Mouse (Mus musculus) gonadal fat pad, adult 2 months (tissue): ENCODE measurements around the gene Chrdl2. TPM values are rescaled to one million over a fixed set of nuclear protein-coding genes. Genes with fewer than 3 reads are reported as not detected.
"Not testable (repeated sequence)": the region's sequence is repeated elsewhere in the genome, so short reads cannot be mapped to it uniquely, and the experiment has no call there.

ENCODE experiments used
- DNase-seq: peaks from one replicate; pipeline ENCODE4 v3.0.0-alpha.2; 2012; ENCODE audit warnings: low read depth
- polyA plus RNA-seq: library from polyadenylated mRNA; depleted of rRNA; stranded (reverse); fragments of >200 nt; gene quantifications from 2 replicates; pipeline ENCODE4 v1.2.3, GENCODE M21; 2012; rRNA removed

The Chrdl2 gene
- polyA plus RNA-seq = 4.7 and 6.7 TPM in 2 replicates

DNA sequence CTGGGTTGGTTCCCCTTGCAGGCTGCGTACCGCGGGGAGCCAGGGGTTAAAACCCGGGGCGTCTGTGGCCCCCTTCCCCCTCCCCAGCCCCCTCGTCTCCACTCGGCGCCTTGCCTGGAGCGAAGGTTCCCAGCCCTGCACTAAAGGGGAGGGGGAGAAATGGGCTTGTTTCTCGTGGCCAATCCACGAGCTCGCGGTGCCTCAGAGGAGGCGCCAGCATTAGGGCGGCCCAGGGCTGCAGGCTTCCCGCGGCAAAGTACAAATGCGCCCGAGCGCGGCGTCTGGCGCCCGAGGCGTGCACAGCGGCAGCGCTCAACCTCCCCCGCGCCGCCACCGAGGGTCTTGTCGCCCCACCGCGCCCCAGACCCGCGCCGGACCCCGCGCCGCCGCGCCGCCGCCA lies at the start of gene Chrdl2:
Chrdl2 (plus strand) TSS at position 383 of the 400 bp plus-strand sequence.
- DNase-seq = no peak

DNA sequence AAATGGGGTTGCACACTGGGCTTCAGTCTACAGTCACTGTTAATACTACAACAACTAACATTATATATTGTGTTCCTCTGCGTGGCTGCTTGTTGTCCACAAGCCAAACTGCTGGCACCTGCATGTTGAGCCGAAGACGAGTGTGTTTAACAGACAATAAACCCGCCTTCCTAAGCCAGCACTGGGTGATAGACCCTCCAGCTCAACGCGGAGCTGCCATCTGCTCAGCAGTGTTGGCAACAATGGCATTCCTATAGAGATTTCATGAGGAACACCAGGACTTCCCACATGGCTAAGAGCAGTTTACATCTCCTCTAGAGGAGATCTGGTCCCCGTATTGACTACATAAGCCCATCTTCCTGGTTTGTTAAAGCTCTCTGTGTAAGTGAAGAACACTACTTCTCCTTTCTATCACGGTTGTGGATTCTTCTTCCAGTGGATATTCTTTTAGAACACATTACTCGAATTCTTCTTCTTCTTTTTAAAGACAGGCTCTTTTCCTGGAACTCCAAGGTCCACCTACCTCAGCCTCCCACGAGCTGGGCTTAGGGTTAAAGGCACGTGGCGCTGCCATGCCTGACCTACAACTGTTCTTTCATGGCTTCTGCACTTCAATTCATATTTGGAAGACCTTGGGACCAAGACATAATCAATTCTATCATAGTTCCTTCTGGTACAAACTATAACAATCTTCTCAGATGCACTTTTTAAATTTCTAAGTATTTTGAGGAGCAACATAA lies 48.6 kb upstream of the Chrdl2 start:
- DNase-seq = no peak

GRCm38 (mm10) chr7:99960571-99960970 lies 45.4 kb upstream of the Chrdl2 start:
- not testable (repeated sequence) for DNase-seq

DNA sequence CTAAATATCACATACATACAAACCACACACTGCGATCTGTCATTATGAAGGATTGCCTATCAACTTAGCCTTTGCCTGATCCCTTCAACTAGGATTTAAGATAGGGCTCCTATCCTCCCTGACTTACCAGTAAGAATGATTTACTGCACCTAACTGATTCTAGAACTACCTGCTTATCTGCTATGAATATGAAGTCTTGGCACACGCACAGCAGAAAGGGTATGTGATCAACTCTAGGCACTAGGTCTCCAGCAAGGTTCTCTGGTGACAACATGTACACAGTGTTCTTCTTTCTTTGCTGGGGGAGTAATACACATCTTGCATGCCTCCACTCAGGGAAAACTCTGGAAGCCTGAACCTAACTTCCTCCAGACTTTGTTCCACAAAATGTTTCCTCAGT lies 44.5 kb upstream of the Chrdl2 start:
- DNase-seq = no peak

GRCm38 (mm10) chr7:99962536-99963236 lies 43.3 kb upstream of the Chrdl2 start:
- DNase-seq = no peak

DNA sequence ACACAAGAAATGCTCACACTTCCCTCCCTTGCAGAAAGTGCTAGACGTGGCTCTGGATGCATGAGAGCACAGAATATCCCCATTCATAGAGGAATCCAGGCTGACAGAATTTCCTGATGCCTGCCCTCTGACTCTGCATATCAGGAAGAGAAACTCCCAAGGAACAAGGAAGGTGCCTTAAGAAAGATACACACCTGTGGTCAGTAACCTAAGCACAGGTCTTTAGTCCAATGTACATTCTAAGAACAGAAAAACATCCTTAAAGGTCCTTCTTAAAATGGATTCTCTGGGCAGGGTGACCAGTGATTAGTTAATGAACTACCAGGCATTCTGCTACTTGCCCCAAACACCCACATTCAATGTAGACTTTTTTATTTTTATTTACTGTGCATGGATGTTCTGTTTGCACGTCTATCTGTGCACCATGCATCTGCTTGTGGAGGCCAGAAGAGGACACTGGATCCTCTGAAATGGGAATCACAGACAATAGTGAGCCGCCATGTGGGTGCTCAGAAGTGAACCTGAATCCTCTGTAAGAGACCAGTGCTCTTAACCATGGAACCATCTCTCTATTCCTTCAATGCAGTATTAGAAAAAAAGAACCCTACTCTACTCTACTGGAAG lies 42.6 kb upstream of the Chrdl2 start:
- DNase-seq = no peak

- DNase-seq = no peak
Observed at GRCm38 (mm10) chr7:99965020-99965841, 40.7 kb upstream of the Chrdl2 start.

- no peak for DNase-seq
Observed at GRCm38 (mm10) chr7:99966011-99966721, 39.8 kb upstream of the Chrdl2 start.

DNA sequence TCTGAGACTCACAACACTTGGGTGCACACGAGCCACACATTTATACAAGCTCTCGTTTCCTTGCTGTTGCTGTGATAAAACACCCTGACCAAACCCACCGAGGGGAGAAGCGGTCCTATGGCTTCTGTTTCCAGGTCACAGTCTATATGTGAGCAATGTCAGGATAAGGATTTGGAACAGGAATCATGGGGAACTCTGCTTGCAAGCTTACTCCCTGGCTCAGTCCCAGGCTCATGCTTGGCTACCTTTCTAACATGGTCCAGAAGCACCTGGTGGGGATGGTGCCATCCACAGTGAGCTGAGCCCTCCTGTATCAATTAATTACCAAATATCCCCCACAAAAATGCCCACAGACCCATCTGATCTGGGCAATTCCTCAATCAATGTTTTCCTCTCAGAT lies 36.8 kb upstream of the Chrdl2 start:
- DNase-seq = no peak

DNA sequence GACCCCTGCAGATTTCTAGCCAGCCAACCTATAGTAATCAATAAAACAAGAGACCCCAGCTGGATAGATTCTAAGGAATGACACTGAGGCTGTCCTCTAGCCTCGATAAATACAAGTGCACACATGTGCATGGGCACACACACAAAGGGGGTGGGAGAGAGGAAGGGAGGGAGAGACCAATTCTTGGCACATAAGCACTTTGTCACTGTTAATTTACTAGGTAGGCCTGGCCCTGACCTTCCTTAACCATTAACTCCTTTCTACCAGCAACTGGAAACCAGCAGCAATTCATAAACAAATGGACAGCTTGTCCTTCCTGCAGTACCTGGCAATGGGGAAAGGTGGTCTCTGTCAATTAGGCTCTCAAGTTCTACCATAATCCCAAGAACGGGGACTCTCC lies 34.0 kb upstream of the Chrdl2 start:
- no peak for DNase-seq

GRCm38 (mm10) chr7:99972912-99973311 lies 33.1 kb upstream of the Chrdl2 start:
- DNase-seq = not testable (repeated sequence)

- DNase-seq = no peak
Observed at GRCm38 (mm10) chr7:99974208-99974970, 31.6 kb upstream of the Chrdl2 start.

- DNase-seq = no peak
Observed at GRCm38 (mm10) chr7:99975819-99976575, 30.0 kb upstream of the Chrdl2 start.

GRCm38 (mm10) chr7:99978041-99978440 lies 27.9 kb upstream of the Chrdl2 start:
- no peak for DNase-seq

GRCm38 (mm10) chr7:99979081-99979480 lies 26.9 kb upstream of the Chrdl2 start:
- no peak for DNase-seq

DNA sequence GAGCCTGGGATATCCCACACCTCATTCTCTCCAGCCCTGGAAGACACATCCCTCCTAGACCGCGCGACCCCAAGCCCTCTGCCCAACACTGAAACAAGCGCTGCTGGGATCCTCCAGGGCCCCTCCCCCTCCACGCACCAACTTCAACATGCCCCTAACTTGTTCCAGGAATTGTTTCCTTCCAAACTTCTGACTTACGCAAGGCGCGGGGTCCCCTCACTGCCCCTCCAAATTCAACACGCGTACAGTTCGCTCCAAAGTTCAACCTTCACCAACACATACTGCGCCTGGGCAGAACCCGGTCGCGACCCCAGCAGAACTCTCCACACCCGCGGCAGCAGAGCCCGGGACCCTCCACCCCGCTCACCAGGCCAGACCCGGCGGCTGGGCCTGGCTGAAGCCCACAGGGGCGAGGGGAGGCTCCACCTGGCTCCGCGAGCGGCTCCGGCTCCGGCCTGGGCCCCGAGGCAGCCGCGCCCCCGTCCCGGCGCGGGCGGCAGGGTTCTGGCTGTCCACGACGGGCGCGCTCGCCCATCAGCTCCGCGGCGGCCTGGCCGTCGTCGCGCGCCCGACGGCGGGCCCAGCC lies 26.3 kb upstream of the Chrdl2 start:
- no peak for DNase-seq

DNA sequence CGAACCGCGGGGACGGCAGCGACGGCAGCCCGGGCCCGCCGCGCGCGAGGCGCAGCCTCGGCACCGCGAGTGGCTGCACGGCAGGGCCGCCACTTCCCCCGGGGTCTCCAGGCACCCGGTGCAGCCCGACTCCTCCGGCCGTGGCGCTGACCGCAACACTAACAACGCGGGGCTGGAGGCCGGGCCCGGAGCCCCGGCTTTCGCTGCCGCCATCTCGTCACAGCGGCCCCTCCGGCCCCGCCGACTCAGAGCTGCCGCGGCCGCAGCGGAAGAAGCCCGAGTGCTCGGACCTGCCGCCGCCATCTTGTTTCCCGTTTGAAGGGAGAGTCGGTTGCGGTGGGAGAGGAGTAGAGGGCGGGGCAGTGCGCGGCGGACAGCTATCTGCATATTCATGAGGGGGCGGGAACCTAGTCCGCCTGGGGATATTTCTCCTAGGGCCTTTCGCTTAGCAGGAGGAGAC lies 25.8 kb upstream of the Chrdl2 start, which contains the start of gene Rnf169:
Rnf169 (minus strand) TSS at position 317 of the 460 bp plus-strand sequence.
- DNase-seq = no peak

DNA sequence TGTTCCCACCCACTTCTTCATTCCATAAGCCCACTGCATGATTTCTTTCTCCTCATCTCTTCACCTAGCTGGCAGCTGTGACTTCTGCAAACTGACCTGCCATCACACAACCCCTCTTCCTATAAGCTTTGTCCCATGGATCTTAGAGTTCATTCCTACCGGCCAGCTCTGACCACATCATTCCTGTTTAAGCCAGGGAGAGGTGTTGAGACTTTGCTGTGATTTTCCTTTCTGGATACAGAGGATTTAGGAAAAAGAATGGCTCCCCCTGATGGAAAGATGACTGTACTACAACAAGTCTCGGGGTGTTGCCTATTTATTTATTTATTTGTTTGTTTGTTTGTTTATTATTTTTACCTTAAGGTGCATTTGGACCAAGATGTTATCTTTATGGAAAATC lies 24.7 kb upstream of the Chrdl2 start:
- no peak for DNase-seq
